Mouse (Mus musculus): ENCODE data around the gene Olfml2a.

GRCm38 (mm10) chr2:38941426-38941825 is 9.6 kb downstream of the Olfml2a start:
- no peak for TF ChIP-seq GATA1 (IDR thresholded peaks at IDR 0.05; ENCODE audit: borderline replicate concordance, low read length)
- TF ChIP-seq FLI1 (IDR thresholded peaks at IDR 0.05; ENCODE audit: low read length): no peak
